8 mouse cellular contexts compared by ENCODE assay signal in the genomic region with DNA sequence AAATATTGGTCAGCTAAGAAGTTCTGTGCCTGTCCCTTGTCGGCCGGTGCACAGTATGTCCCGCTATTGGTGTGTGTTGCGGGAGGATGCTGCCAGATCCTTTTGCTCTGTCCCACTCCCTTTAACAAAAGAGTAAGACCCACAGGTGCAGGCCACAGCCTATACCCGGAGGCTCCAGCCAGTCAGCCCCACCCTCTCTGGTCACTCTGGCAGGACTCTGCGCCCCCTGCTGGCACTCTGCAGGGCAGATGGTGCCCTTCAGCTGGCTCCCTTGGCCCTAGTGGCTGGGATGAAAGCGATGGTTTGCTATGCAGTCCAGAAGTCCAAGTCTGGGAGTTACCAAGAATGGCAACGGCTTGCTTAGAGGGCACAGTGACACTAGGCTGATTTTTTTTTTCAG. TPM values are rescaled to one million over a fixed set of nuclear protein-coding genes. Genes with fewer than 3 reads are reported as not detected.
DNase-seq lines count a peak whose midpoint lies in the region; ATAC-seq and TF ChIP-seq lines count a peak whose summit lies in the region.

No protein-coding gene starts in this region.

- H3K9me3 ChIP-seq in embryonic facial prominence, embryonic 15.5 days (replicated peaks): no peaks in the 10 kb centered on the region
- H3K9me3 ChIP-seq in heart, embryonic 11.5 days (replicated peaks; ENCODE audit: control insufficient read depth, low read length): no peaks in the 10 kb centered on the region
- H3K9me3 ChIP-seq in kidney, embryonic 15.5 days (replicated peaks): no peaks in the 10 kb centered on the region
- H3K9me3 ChIP-seq in liver, embryonic 15.5 days (replicated peaks): no peaks in the 10 kb centered on the region
- H3K9me3 ChIP-seq in neural tube, embryonic 11.5 days (ENCODE audit: control insufficient read depth, low read length): no peaks in the 10 kb centered on the region
- H3K9me3 ChIP-seq in stomach, embryonic 16.5 days (replicated peaks; ENCODE audit: control insufficient read depth, low read length): no peaks in the 10 kb centered on the region

- WGBS in embryonic facial prominence, embryonic 15.5 days: 26% methylated on average over 8 of the region's 8 CpGs
- WGBS in heart, embryonic 11.5 days (ENCODE audit: insufficient replicate concordance): 27% methylated on average over 8 of the region's 8 CpGs
- WGBS in kidney, embryonic 15.5 days: 23% methylated on average over 8 of the region's 8 CpGs
- WGBS in liver, embryonic 15.5 days (ENCODE audit: insufficient replicate concordance): 25% methylated on average over 8 of the region's 8 CpGs
- WGBS in neural tube, embryonic 11.5 days: 22% methylated on average over 8 of the region's 8 CpGs
- 23% methylated on average over 8 of the region's 8 CpGs for WGBS in stomach, embryonic 16.5 days

- ATAC-seq in embryonic facial prominence, embryonic 15.5 days (ENCODE audit: insufficient number of reproducible peaks, low FRiP score, low TSS enrichment, low read depth): peak; percentile 84
- no peak for ATAC-seq in heart, embryonic 11.5 days (replicated peaks; ENCODE audit: insufficient number of reproducible peaks, low FRiP score, low TSS enrichment)
- peak; percentile 84 for ATAC-seq in kidney, embryonic 15.5 days (replicated peaks; ENCODE audit: low FRiP score)
- peak; percentile 72 for ATAC-seq in liver, embryonic 15.5 days (ENCODE audit: insufficient read depth)
- ATAC-seq in neural tube, embryonic 11.5 days (ENCODE audit: insufficient read depth, low FRiP score, low TSS enrichment): peak; percentile 73; the same call in 1 of the 2 replicates
- ATAC-seq in stomach, embryonic 16.5 days (ENCODE audit: insufficient read depth, low FRiP score): peak; percentile 86

- H3K79me3 ChIP-seq in C2C12 (ENCODE audit: low read depth): no peaks in the 10 kb centered on the region

- no peak overlapping the region for H3K9ac ChIP-seq in embryonic facial prominence, embryonic 15.5 days
- H3K9ac ChIP-seq in heart, embryonic 11.5 days (ENCODE audit: low read depth, low read length): no peak overlapping the region
- no peak overlapping the region for H3K9ac ChIP-seq in kidney, embryonic 15.5 days
- no peak overlapping the region for H3K9ac ChIP-seq in liver, embryonic 15.5 days
- H3K9ac ChIP-seq in neural tube, embryonic 11.5 days (ENCODE audit: low read length): no peak overlapping the region
- H3K9ac ChIP-seq in stomach, embryonic 16.5 days (ENCODE audit: low read length): no peak overlapping the region

- H3K4me2 ChIP-seq in embryonic facial prominence, embryonic 15.5 days (replicated peaks): peak overlapping the region; percentile 37
- H3K4me2 ChIP-seq in heart, embryonic 11.5 days: peak overlapping the region; percentile 22
- peak overlapping the region; percentile 44 for H3K4me2 ChIP-seq in kidney, embryonic 15.5 days
- H3K4me2 ChIP-seq in liver, embryonic 15.5 days: peak overlapping the region; percentile 44
- no peak overlapping the region for H3K4me2 ChIP-seq in neural tube, embryonic 11.5 days (ENCODE audit: low read depth)
- H3K4me2 ChIP-seq in stomach, embryonic 16.5 days (ENCODE audit: low read depth, low read length): peak overlapping the region; percentile 30; the same call in 1 of the 2 replicates

- no peak overlapping the region for H3ac ChIP-seq in C2C12 (ENCODE audit: control insufficient read depth, insufficient read length, low read depth)

- H3K27me3 ChIP-seq in C2C12 (ENCODE audit: control insufficient read depth, insufficient read depth, insufficient read length): peaks cover 11% of the 10 kb centered on the region
- H3K27me3 ChIP-seq in embryonic facial prominence, embryonic 15.5 days: peaks cover 11% of the 10 kb centered on the region; the same call in 1 of the 2 replicates
- peaks cover 21% of the 10 kb centered on the region for H3K27me3 ChIP-seq in heart, embryonic 11.5 days (ENCODE audit: control insufficient read depth, insufficient read depth, low read length)
- peaks cover 30% of the 10 kb centered on the region for H3K27me3 ChIP-seq in kidney, embryonic 15.5 days
- peaks cover 17% of the 10 kb centered on the region; the same call in 1 of the 2 replicates for H3K27me3 ChIP-seq in liver, embryonic 15.5 days
- no peaks in the 10 kb centered on the region for H3K27me3 ChIP-seq in neural tube, embryonic 11.5 days (ENCODE audit: control insufficient read depth, insufficient read depth, low read length)
- H3K27me3 ChIP-seq in stomach, embryonic 16.5 days (ENCODE audit: control insufficient read depth, insufficient read depth, low read length): no peaks in the 10 kb centered on the region; the same call in 1 of the 2 replicates

- peak; percentile 99 for TF ChIP-seq CTCF in C2C12 (IDR thresholded peaks at IDR 0.05; ENCODE audit: control insufficient read depth, insufficient read depth, insufficient read length)
- peak; percentile 62 for TF ChIP-seq CTCF in bone marrow macrophage, adult 2 months (IDR thresholded peaks at IDR 0.05; ENCODE audit: low read depth, low read length)

- TF ChIP-seq POLR2A in bone marrow macrophage, adult 2 months (IDR thresholded peaks at IDR 0.05; ENCODE audit: borderline replicate concordance, low read depth, low read length): no peak

- H3K4me3 ChIP-seq in C2C12 (ENCODE audit: insufficient read depth, poor library complexity, severe bottlenecking): no peak overlapping the region
- no peak overlapping the region for H3K4me3 ChIP-seq in bone marrow macrophage, adult 2 months (ENCODE audit: insufficient read depth, low read length)
- H3K4me3 ChIP-seq in embryonic facial prominence, embryonic 15.5 days (replicated peaks): no peak overlapping the region
- no peak overlapping the region for H3K4me3 ChIP-seq in heart, embryonic 11.5 days (ENCODE audit: low read depth, low read length)
- no peak overlapping the region for H3K4me3 ChIP-seq in kidney, embryonic 15.5 days (replicated peaks)
- H3K4me3 ChIP-seq in liver, embryonic 15.5 days (replicated peaks): no peak overlapping the region
- no peak overlapping the region for H3K4me3 ChIP-seq in neural tube, embryonic 11.5 days (ENCODE audit: low read depth, low read length)
- H3K4me3 ChIP-seq in stomach, embryonic 16.5 days (replicated peaks; ENCODE audit: low read length): no peak overlapping the region

- no peak overlapping the region for H3K27ac ChIP-seq in bone marrow macrophage, adult 2 months (ENCODE audit: insufficient read depth, low read depth, low read length)
- no peak overlapping the region for H3K27ac ChIP-seq in embryonic facial prominence, embryonic 15.5 days (replicated peaks)
- no peak overlapping the region for H3K27ac ChIP-seq in heart, embryonic 11.5 days (ENCODE audit: low read depth, low read length)
- H3K27ac ChIP-seq in kidney, embryonic 15.5 days: no peak overlapping the region
- no peak overlapping the region for H3K27ac ChIP-seq in liver, embryonic 15.5 days (replicated peaks)
- H3K27ac ChIP-seq in neural tube, embryonic 11.5 days (ENCODE audit: low read depth, low read length): no peak overlapping the region
- H3K27ac ChIP-seq in stomach, embryonic 16.5 days (ENCODE audit: low read length): no peak overlapping the region

- peaks cover 8% of the 10 kb centered on the region for H3K4me1 ChIP-seq in bone marrow macrophage, adult 2 months (ENCODE audit: control insufficient read depth, insufficient read depth, low read length)
- H3K4me1 ChIP-seq in embryonic facial prominence, embryonic 15.5 days: peaks cover 29% of the 10 kb centered on the region
- H3K4me1 ChIP-seq in heart, embryonic 11.5 days (ENCODE audit: control insufficient read depth, insufficient read depth, low read length): peaks cover 8% of the 10 kb centered on the region; the same call in 1 of the 2 replicates
- H3K4me1 ChIP-seq in kidney, embryonic 15.5 days: peaks cover 39% of the 10 kb centered on the region
- peaks cover 27% of the 10 kb centered on the region for H3K4me1 ChIP-seq in liver, embryonic 15.5 days (replicated peaks)
- H3K4me1 ChIP-seq in neural tube, embryonic 11.5 days (ENCODE audit: control insufficient read depth, insufficient read depth, low read length): no peaks in the 10 kb centered on the region
- H3K4me1 ChIP-seq in stomach, embryonic 16.5 days (ENCODE audit: control insufficient read depth, insufficient read depth, low read length): peaks cover 5% of the 10 kb centered on the region; the same call in 1 of the 2 replicates

- no peaks in the 10 kb centered on the region for H3K79me2 ChIP-seq in C2C12 (ENCODE audit: control insufficient read depth, insufficient read depth)

- DNase-seq in neural tube, embryonic 11.5 days (ENCODE audit: low spot score): peak; percentile 81

- H3K36me3 ChIP-seq in C2C12 (ENCODE audit: control insufficient read depth, insufficient read depth): no peaks in the 10 kb centered on the region
- no peaks in the 10 kb centered on the region for H3K36me3 ChIP-seq in embryonic facial prominence, embryonic 15.5 days
- no peaks in the 10 kb centered on the region for H3K36me3 ChIP-seq in heart, embryonic 11.5 days (ENCODE audit: control insufficient read depth, insufficient read depth, low read length)
- no peaks in the 10 kb centered on the region for H3K36me3 ChIP-seq in kidney, embryonic 15.5 days
- no peaks in the 10 kb centered on the region for H3K36me3 ChIP-seq in liver, embryonic 15.5 days (replicated peaks)
- H3K36me3 ChIP-seq in neural tube, embryonic 11.5 days (ENCODE audit: control insufficient read depth, insufficient read depth, low read length): no peaks in the 10 kb centered on the region
- H3K36me3 ChIP-seq in stomach, embryonic 16.5 days (ENCODE audit: control insufficient read depth, insufficient read depth, low read length): no peaks in the 10 kb centered on the region

RNA-seq across cellular contexts. Expression of a gene that starts 15.9 kb away (rescaled TPM):
- polyA plus RNA-seq in C2C12 (2012; fragmentation: generic; extraction: Trizol): not detected
- polyA plus RNA-seq in bone marrow macrophage, adult 2 months (2012; ENCODE audit: insufficient read depth, insufficient read length, missing spikeins): 0.56 and 1.4 TPM in 2 replicates
- not detected in 2 replicates for polyA plus RNA-seq in embryonic facial prominence, embryonic 15.5 days (2015; fragmentation: Nextera tagmentation; extraction: Ambion mirVana)
- not detected in 2 replicates for polyA plus RNA-seq in heart, embryonic 11.5 days (2014; fragmentation: Nextera tagmentation; extraction: Ambion mirVana)
- polyA plus RNA-seq in kidney, embryonic 15.5 days (2015; fragmentation: Nextera tagmentation; extraction: Ambion mirVana): not detected in 2 replicates
- not detected in 2 replicates for polyA plus RNA-seq in liver, embryonic 15.5 days (2015; fragmentation: Nextera tagmentation; extraction: Ambion mirVana)
- polyA plus RNA-seq in neural tube, embryonic 11.5 days (2014; fragmentation: Nextera tagmentation; extraction: Ambion mirVana): 0.16 TPM in 1 of 2 replicates, not detected in the other
- not detected in 2 replicates for polyA plus RNA-seq in stomach, embryonic 16.5 days (2015; fragmentation: Nextera tagmentation; extraction: Ambion mirVana)

RNA-seq across cellular contexts. Expression of a gene that starts 37.4 kb away (rescaled TPM):
- 67.8 TPM for polyA plus RNA-seq in C2C12 (2012; fragmentation: generic; extraction: Trizol)
- polyA plus RNA-seq in bone marrow macrophage, adult 2 months (2012; ENCODE audit: insufficient read depth, insufficient read length, missing spikeins): 72.7 and 74.3 TPM in 2 replicates
- polyA plus RNA-seq in embryonic facial prominence, embryonic 15.5 days (2015; fragmentation: Nextera tagmentation; extraction: Ambion mirVana): 115 and 119 TPM in 2 replicates
- polyA plus RNA-seq in heart, embryonic 11.5 days (2014; fragmentation: Nextera tagmentation; extraction: Ambion mirVana): 121 and 139 TPM in 2 replicates
- 139 and 140 TPM in 2 replicates for polyA plus RNA-seq in kidney, embryonic 15.5 days (2015; fragmentation: Nextera tagmentation; extraction: Ambion mirVana)
- polyA plus RNA-seq in liver, embryonic 15.5 days (2015; fragmentation: Nextera tagmentation; extraction: Ambion mirVana): 34.4 and 38.5 TPM in 2 replicates
- 118 and 139 TPM in 2 replicates for polyA plus RNA-seq in neural tube, embryonic 11.5 days (2014; fragmentation: Nextera tagmentation; extraction: Ambion mirVana)
- polyA plus RNA-seq in stomach, embryonic 16.5 days (2015; fragmentation: Nextera tagmentation; extraction: Ambion mirVana): 111 and 130 TPM in 2 replicates
